Mouse (Mus musculus) forebrain, postnatal 0 days (tissue): ENCODE results near the gene Mospd1. TPM values are rescaled to one million over a fixed set of nuclear protein-coding genes. Genes with fewer than 3 reads are reported as not detected.

ENCODE experiments used
- ATAC-seq: fragments of 200-750 bp; cut with Nextera tagmentation; 2 replicates; pipeline ENCODE4 v1.8.0; 2017; ENCODE audit warnings: mild to moderate bottlenecking, moderate library complexity
- DNase-seq: peaks from one replicate; pipeline ENCODE4 v3.0.0-alpha.2; 2015
- H3K27ac ChIP-seq: fragments of 300-500 bp; sonication (generic); 2 replicates; pipeline ENCODE4 v1.5.1; 2014; ENCODE audit warnings: low read depth, mild to moderate bottlenecking, antibody characterized with exemption, low read length, moderate library complexity, mixed read lengths
- H3K27me3 ChIP-seq: fragments of 300-500 bp; sonication (generic); 2 replicates; pipeline ENCODE4 v1.6.1; 2014; ENCODE audit warnings: mild to moderate bottlenecking, low read length, mixed read lengths; ENCODE audit not compliant: insufficient read depth
- H3K36me3 ChIP-seq: fragments of 300-500 bp; sonication (generic); 2 replicates; pipeline ENCODE4 v1.6.1; 2014; ENCODE audit warnings: mild to moderate bottlenecking, moderate library complexity; ENCODE audit not compliant: insufficient read depth
- H3K4me1 ChIP-seq: fragments of 300-500 bp; sonication (generic); 2 replicates; pipeline ENCODE4 v1.6.1; 2014; ENCODE audit warnings: antibody characterized with exemption; ENCODE audit not compliant: insufficient read depth
- H3K4me2 ChIP-seq: fragments of 300-500 bp; sonication (generic); 2 replicates; pipeline ENCODE4 v1.6.1; 2014; ENCODE audit warnings: low read depth, mild to moderate bottlenecking, moderate library complexity
- H3K4me3 ChIP-seq: fragments of 300-500 bp; sonication (generic); 2 replicates; pipeline ENCODE4 v1.5.1; 2014; ENCODE audit warnings: low read depth, low read length, mixed read lengths
- H3K9ac ChIP-seq: fragments of 300-500 bp; sonication (generic); 2 replicates; pipeline ENCODE4 v1.6.1; 2014; ENCODE audit warnings: mild to moderate bottlenecking
- H3K9me3 ChIP-seq: fragments of 300-500 bp; sonication (generic); 2 replicates; pipeline ENCODE4 v1.6.1; 2016; ENCODE audit warnings: low read length
- CTCF ChIP-seq: sonication (generic); IDR thresholded peaks from 2 replicates; pipeline ENCODE4 v1.5.1; 2016; ENCODE audit warnings: antibody characterized with exemption, control low read depth, low read depth
- WGBS: fragments of 180-500 bp; shearing (Covaris S2); extraction: QIAGEN DNeasy Blood & Tissue Kit; methylation state at CpG from one replicate; pipeline ENCODE4 v1.1.7; 2014; 5-methylcytosine and 5-hydroxymethylcytosine counted together
- polyA plus RNA-seq: library from polyadenylated mRNA; unstranded; fragments of >200 nt; fragmentation: Nextera tagmentation; extraction: Ambion mirVana; gene quantifications from 2 replicates; pipeline ENCODE4 v1.2.1, GENCODE M21; 2015
- total RNA-seq: library from RNA; depleted of rRNA; stranded (reverse); fragments of >200 nt; gene quantifications from 2 replicates; pipeline ENCODE4 v1.2.3, GENCODE M21; 2014; rRNA removed

Gene Mospd1
- total RNA-seq (30.9 and 34.2 TPM in 2 replicates), polyA plus RNA-seq (39.1 and 42.9 TPM in 2 replicates)

GRCm38 (mm10) chrX:53370366-53370740, at the start of gene Mospd1:
TSS of gene Mospd1 (minus strand) at chrX:53370502.
- H3K4me2 ChIP-seq: peak within 1 kb of the TSS; percentile 57
- WGBS: 29% methylated on average over 12 of the region's 15 CpGs
- ATAC-seq (peak; percentile 98), DNase-seq (peak; percentile 83)
- peak within 1 kb of the TSS; percentile 56 for H3K4me3 ChIP-seq
- TF ChIP-seq CTCF: no peak
- peak within 1 kb of the TSS; percentile 66 for H3K9ac ChIP-seq
- no peaks in the 10 kb centered on the region for H3K36me3 ChIP-seq
- H3K27me3 ChIP-seq: no peaks in the 10 kb centered on the region
- H3K27ac ChIP-seq: peak within 1 kb of the TSS; percentile 79
- no peaks in the 10 kb centered on the region for H3K4me1 ChIP-seq
- no peaks in the 10 kb centered on the region for H3K9me3 ChIP-seq

- Histone ChIP-seq H3K9me3 (no peaks in the 10 kb centered on the region), H3K36me3 (no peaks in the 10 kb centered on the region), H3K4me3 (no peak overlapping the region), H3K4me2 (no peak overlapping the region), H3K9ac (no peak overlapping the region), H3K4me1 (no peaks in the 10 kb centered on the region), H3K27ac (no peak overlapping the region), H3K27me3 (no peaks in the 10 kb centered on the region)
- DNase-seq (no peak), ATAC-seq (no peak)
- TF ChIP-seq CTCF: no peak
- 76% methylated on average over 3 of the region's 3 CpGs for WGBS
These were observed 16.1 kb upstream of the Mospd1 start for GRCm38 (mm10) chrX:53386362-53386761.

GRCm38 (mm10) chrX:53383122-53383521, 12.8 kb upstream of the Mospd1 start:
- H3K9ac ChIP-seq: no peak overlapping the region
- DNase-seq: no peak
- no peaks in the 10 kb centered on the region for H3K27me3 ChIP-seq
- ATAC-seq: no peak
- no peak for TF ChIP-seq CTCF
- no peaks in the 10 kb centered on the region for H3K4me1 ChIP-seq
- H3K36me3 ChIP-seq: no peaks in the 10 kb centered on the region
- no peaks in the 10 kb centered on the region for H3K9me3 ChIP-seq
- no peak overlapping the region for H3K27ac ChIP-seq
- H3K4me2 ChIP-seq: no peak overlapping the region
- H3K4me3 ChIP-seq: no peak overlapping the region
- WGBS: 42% methylated on average over 3 of the region's 3 CpGs

- no peaks in the 10 kb centered on the region for H3K4me1 ChIP-seq
- peak overlapping the region; percentile 66 for H3K9ac ChIP-seq
- no peak for TF ChIP-seq CTCF
- ATAC-seq (peak; percentile 51), DNase-seq (peak; percentile 15)
- H3K4me2 ChIP-seq: peak overlapping the region; percentile 57
- no peaks in the 10 kb centered on the region for H3K36me3 ChIP-seq
- H3K27me3 ChIP-seq: no peaks in the 10 kb centered on the region
- peak overlapping the region; percentile 56 for H3K4me3 ChIP-seq
- H3K9me3 ChIP-seq: no peaks in the 10 kb centered on the region
- H3K27ac ChIP-seq: peak overlapping the region; percentile 79
- 22% methylated on average over 25 of the region's 25 CpGs for WGBS
These were observed 552 bp downstream of the Mospd1 start for GRCm38 (mm10) chrX:53369534-53370365.

GRCm38 (mm10) chrX:53364668-53365383, 5.5 kb downstream of the Mospd1 start:
- Histone ChIP-seq H3K27me3 (no peaks in the 10 kb centered on the region), H3K27ac (no peak overlapping the region), H3K36me3 (no peaks in the 10 kb centered on the region), H3K4me1 (no peaks in the 10 kb centered on the region), H3K9ac (no peak overlapping the region), H3K9me3 (no peaks in the 10 kb centered on the region), H3K4me2 (no peak overlapping the region), H3K4me3 (no peak overlapping the region)
- ATAC-seq: no peak
- WGBS: 83% methylated on average over 7 of the region's 7 CpGs
- TF ChIP-seq CTCF: no peak
- no peak for DNase-seq

GRCm38 (mm10) chrX:53348374-53348773, 21.9 kb downstream of the Mospd1 start:
- no peak for DNase-seq
- no peak for TF ChIP-seq CTCF
- H3K27me3 ChIP-seq: no peaks in the 10 kb centered on the region
- no peak overlapping the region for H3K4me2 ChIP-seq
- no peaks in the 10 kb centered on the region for H3K4me1 ChIP-seq
- H3K9ac ChIP-seq: no peak overlapping the region
- no peak for ATAC-seq
- WGBS: 86% methylated on average over 4 of the region's 4 CpGs
- H3K9me3 ChIP-seq: no peaks in the 10 kb centered on the region
- H3K4me3 ChIP-seq: no peak overlapping the region
- peaks cover 4% of the 10 kb centered on the region for H3K36me3 ChIP-seq
- no peak overlapping the region for H3K27ac ChIP-seq

GRCm38 (mm10) chrX:53341531-53341930, 28.8 kb downstream of the Mospd1 start:
- Histone ChIP-seq H3K36me3 (no peaks in the 10 kb centered on the region), H3K4me2 (no peak overlapping the region), H3K4me1 (no peaks in the 10 kb centered on the region), H3K9me3 (no peaks in the 10 kb centered on the region), H3K9ac (no peak overlapping the region), H3K27ac (no peak overlapping the region), H3K4me3 (no peak overlapping the region), H3K27me3 (no peaks in the 10 kb centered on the region)
- no peak for ATAC-seq
- TF ChIP-seq CTCF: peak; percentile 59
- 71% methylated on average over 2 of the region's 2 CpGs for WGBS
- DNase-seq: peak; percentile 13
